Mouse (Mus musculus) ES-E14 (cell line): ENCODE results near the gene Kctd6. TPM values are rescaled to one million over a fixed set of nuclear protein-coding genes. Genes with fewer than 3 reads are reported as not detected.
"Not testable (repeated sequence)": the region's sequence is repeated elsewhere in the genome, so short reads cannot be mapped to it uniquely, and the experiment has no call there.

ENCODE experiments used
- DNase-seq: peaks from one replicate; pipeline ENCODE4 v3.0.0-alpha.2; 2013; ENCODE audit warnings: low read depth, low spot score
- H3K27ac ChIP-seq: 2 replicates; pipeline ENCODE4 v1.5.1; 2012; ENCODE audit warnings: low read depth, mild to moderate bottlenecking, low read length, moderate library complexity, mixed read lengths; ENCODE audit not compliant: poor library complexity, insufficient read depth, severe bottlenecking
- H3K36me3 ChIP-seq: 2 replicates; pipeline ENCODE4 v1.6.1; 2012; ENCODE audit warnings: mild to moderate bottlenecking, low read length, moderate library complexity, mixed read lengths; ENCODE audit not compliant: control insufficient read depth, poor library complexity, insufficient read depth, severe bottlenecking
- H3K4me1 ChIP-seq, 2 experiments: fragments of 150-350 bp in 1 of 2; sonication (generic) in 1 of 2; 2 replicates each; pipeline ENCODE4 v1.6.1; 2012; ENCODE audit warnings: low read length in 2 of 2, mild to moderate bottlenecking in 1 of 2, mixed read lengths in 1 of 2; ENCODE audit not compliant: control insufficient read depth in 2 of 2, insufficient read depth in 2 of 2, poor library complexity in 1 of 2
- H3K4me3 ChIP-seq, 2 experiments: fragments of 150-350 bp in 1 of 2; sonication (generic) in 1 of 2; 2 replicates each; pipeline ENCODE4 v1.5.1; 2012; ENCODE audit warnings: low read length in 2 of 2, low read depth in 1 of 2, mild to moderate bottlenecking in 1 of 2, mixed read lengths in 1 of 2; ENCODE audit not compliant: insufficient read depth in 1 of 2, poor library complexity in 1 of 2, severe bottlenecking in 1 of 2
- H3K9ac ChIP-seq: 2 replicates; pipeline ENCODE4 v1.6.1; 2012; ENCODE audit warnings: low read depth, mild to moderate bottlenecking, low read length, mixed read lengths; ENCODE audit not compliant: poor library complexity, insufficient read depth, severe bottlenecking
- H3K9me3 ChIP-seq: fragments of 150-350 bp; sonication (generic); 2 replicates; pipeline ENCODE4 v1.6.1; 2012; ENCODE audit warnings: low read depth, mild to moderate bottlenecking, low read length; ENCODE audit not compliant: control insufficient read depth, insufficient read depth
- CHD2 ChIP-seq: IDR thresholded peaks from 2 replicates; pipeline ENCODE4 v1.6.1; 2014; ENCODE audit warnings: mild to moderate bottlenecking, low read depth, low read length, inconsistent platforms
- HCFC1 ChIP-seq: IDR thresholded peaks from 2 replicates; pipeline ENCODE4 v1.6.1; 2012; ENCODE audit warnings: low read length, inconsistent platforms, borderline replicate concordance; ENCODE audit not compliant: insufficient read depth
- MAFK ChIP-seq: IDR thresholded peaks from 2 replicates; pipeline ENCODE4 v1.6.1; 2014; ENCODE audit warnings: mild to moderate bottlenecking, low read depth, low read length, inconsistent platforms; ENCODE audit not compliant: insufficient read depth
- ZC3H11A ChIP-seq: IDR thresholded peaks from 2 replicates; pipeline ENCODE4 v1.6.1; 2012; ENCODE audit warnings: low read depth, mild to moderate bottlenecking, inconsistent platforms, low read length, borderline replicate concordance
- ZNF384 ChIP-seq: IDR thresholded peaks from 2 replicates; pipeline ENCODE4 v1.6.1; 2012; ENCODE audit warnings: low read depth, low read length, inconsistent platforms
- in situ Hi-C, 2 experiments: fragments of 600-800 bp; cut with MboI; formaldehyde crosslinking; loops; one replicate each; pipeline ENCODE4 v1.15.1; 2025; ENCODE audit warnings: low sequenced_read_pairs in 2 of 2, inconsistent platforms in 1 of 2; ENCODE audit not compliant: unreplicated experiment in 2 of 2
- total RNA-seq: library from RNA; depleted of rRNA; stranded (reverse); fragments of 300-350 nt; gene quantifications from 2 replicates; pipeline ENCODE4 v1.2.3, GENCODE M21; 2012; rRNA removed

Gene Kctd6
- total RNA-seq, 1 experiment, result 11.9 TPM

DNA sequence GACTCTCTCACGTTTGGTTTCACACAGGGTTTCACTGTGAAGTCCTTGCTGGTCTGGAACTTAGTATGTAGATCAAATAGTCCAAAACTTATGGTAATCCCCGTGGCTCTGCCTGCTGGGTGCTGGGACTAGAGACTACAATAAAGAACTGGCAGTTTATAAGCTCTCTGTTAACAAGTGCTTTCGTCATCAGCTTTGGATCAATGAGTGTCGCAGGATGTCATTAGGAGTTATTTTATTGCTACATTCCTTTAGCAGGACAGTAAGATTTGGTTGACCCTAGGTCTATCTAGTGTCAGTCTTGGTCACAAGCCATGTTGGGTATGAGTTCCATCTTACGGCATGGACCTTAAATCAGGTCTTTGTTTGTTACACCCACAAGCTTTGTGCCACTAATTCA, 46.3 kb downstream of the Kctd6 start:
- H3K27ac ChIP-seq, result no peak overlapping the region
- no peak overlapping the region for H3K4me3 ChIP-seq
- no peak for TF ChIP-seq MAFK
- no peak for TF ChIP-seq CHD2
- no peak for TF ChIP-seq ZNF384
- no peak for TF ChIP-seq ZC3H11A
- no peak for TF ChIP-seq HCFC1
- no peak for DNase-seq
- H3K4me1 ChIP-seq, result no peaks in the 10 kb centered on the region
- in situ Hi-C loops, result no loop called here
- H3K9me3 ChIP-seq, result no peaks in the 10 kb centered on the region
- H3K9ac ChIP-seq, result no peak overlapping the region
- H3K36me3 ChIP-seq, result no peaks in the 10 kb centered on the region

DNA sequence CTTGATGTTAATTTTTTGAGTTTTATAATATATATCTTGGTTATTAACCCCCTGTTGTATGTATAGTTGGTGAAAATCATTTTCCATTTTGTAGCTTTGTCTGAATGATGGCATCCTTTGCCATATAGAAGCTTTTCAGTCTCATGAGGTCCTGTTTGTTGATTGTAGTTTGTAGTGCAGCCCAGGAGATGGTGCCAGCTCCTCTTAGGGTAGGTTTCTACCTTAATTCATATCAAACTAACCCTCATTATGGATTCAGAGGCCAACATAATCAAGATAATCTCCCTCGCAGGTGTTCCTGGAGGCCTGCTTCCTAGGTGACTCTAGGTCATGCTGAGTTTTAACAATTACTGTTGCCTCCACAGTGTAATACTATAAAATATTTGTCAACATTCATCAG, 48.3 kb downstream of the Kctd6 start:
- no peak overlapping the region for H3K9ac ChIP-seq
- in situ Hi-C loops, result no loop called here
- no peaks in the 10 kb centered on the region for H3K9me3 ChIP-seq
- H3K4me1 ChIP-seq, result no peaks in the 10 kb centered on the region
- no peak for DNase-seq
- no peak overlapping the region for H3K27ac ChIP-seq
- H3K36me3 ChIP-seq, result no peaks in the 10 kb centered on the region
- TF ChIP-seq MAFK (no peak), HCFC1 (no peak), ZNF384 (no peak), CHD2 (no peak), ZC3H11A (no peak)
- no peak overlapping the region for H3K4me3 ChIP-seq

DNA sequence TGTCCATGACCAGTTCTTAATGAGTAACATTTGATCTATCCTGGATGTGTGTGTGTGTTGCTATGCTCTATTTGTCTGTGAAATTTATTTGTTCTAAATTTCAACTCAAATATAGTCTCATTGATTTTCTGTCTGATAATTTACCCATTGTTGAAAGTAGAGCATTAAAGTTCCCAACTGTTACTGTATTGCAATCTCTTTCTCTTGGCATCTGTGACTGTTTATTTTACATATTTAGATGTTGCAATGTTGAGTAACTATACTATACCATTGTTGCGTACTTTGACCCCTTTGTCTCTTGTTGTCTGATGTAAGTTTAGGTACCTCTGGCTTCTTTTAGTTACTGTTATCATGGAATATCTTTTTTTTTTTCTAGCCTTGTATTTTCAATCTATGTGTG, 50.4 kb downstream of the Kctd6 start:
- no peak overlapping the region for H3K27ac ChIP-seq
- no peak for DNase-seq
- in situ Hi-C loops, result no loop called here
- TF ChIP-seq CHD2 (no peak), MAFK (no peak), ZC3H11A (no peak), ZNF384 (no peak), HCFC1 (no peak)
- no peaks in the 10 kb centered on the region for H3K9me3 ChIP-seq
- no peak overlapping the region for H3K9ac ChIP-seq
- no peaks in the 10 kb centered on the region for H3K36me3 ChIP-seq
- H3K4me3 ChIP-seq, result no peak overlapping the region
- H3K4me1 ChIP-seq, result no peaks in the 10 kb centered on the region

DNA sequence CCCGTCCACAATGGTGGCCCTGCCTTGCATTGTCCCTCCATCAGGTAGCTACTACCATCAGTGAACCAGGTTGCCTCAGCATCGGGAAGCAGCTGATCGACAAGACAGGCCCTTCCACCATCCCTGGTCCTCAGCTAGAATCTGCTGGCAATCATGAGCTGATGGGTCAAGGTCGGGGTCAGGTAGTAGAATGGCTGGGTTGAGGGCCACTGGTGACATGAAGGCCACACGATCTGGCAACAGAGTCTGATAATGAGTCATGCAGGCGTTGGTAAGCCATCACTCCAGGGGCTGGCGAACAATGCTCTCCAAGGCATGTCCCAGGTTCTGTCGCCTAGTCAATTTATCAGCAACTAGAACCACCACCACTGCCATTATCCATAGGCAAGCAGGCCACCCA, 57.3 kb downstream of the Kctd6 start:
- H3K4me1 ChIP-seq, H3K4me3 ChIP-seq, DNase-seq: not testable (repeated sequence)

More for the DNA sequence above, 57.3 kb downstream of the Kctd6 start:
- H3K9me3 ChIP-seq, in situ Hi-C loops, H3K9ac ChIP-seq, H3K27ac ChIP-seq, H3K36me3 ChIP-seq: not testable (repeated sequence)

Other genes starting within 250 kb of the Kctd6 start
- 0.09 TPM in 1 of 2 replicates, not detected in the other for gene Dnase1l3, start 219.6 kb upstream of the Kctd6 start, total RNA-seq
- 11.7 and 15.4 TPM in 2 replicates for gene Abhd6, start 211.2 kb upstream of the Kctd6 start, total RNA-seq
- 17.3 and 28.3 TPM in 2 replicates for gene Rpp14, start 133.8 kb upstream of the Kctd6 start, total RNA-seq
- gene Pxk, start 115.9 kb upstream of the Kctd6 start, total RNA-seq, result 5.4 and 5.7 TPM in 2 replicates
- gene Pdhb, start 41.1 kb upstream of the Kctd6 start, total RNA-seq, result 152 and 171 TPM in 2 replicates
- not detected in 2 replicates for gene Acox2, start 45.2 kb downstream of the Kctd6 start, total RNA-seq
- 0.11 and 0.27 TPM in 2 replicates for gene Fam107a, start 103.9 kb downstream of the Kctd6 start, total RNA-seq
- gene Oit1, start 164.6 kb downstream of the Kctd6 start, total RNA-seq, result 0.36 and 0.53 TPM in 2 replicates